Mouse (Mus musculus): Measurements from ENCODE around the gene Lrp1. TPM values are rescaled to one million over a fixed set of nuclear protein-coding genes. Genes with fewer than 3 reads are reported as not detected.

The Lrp1 gene
- polyA plus RNA-seq, 1 experiment, result 404 TPM

DNA sequence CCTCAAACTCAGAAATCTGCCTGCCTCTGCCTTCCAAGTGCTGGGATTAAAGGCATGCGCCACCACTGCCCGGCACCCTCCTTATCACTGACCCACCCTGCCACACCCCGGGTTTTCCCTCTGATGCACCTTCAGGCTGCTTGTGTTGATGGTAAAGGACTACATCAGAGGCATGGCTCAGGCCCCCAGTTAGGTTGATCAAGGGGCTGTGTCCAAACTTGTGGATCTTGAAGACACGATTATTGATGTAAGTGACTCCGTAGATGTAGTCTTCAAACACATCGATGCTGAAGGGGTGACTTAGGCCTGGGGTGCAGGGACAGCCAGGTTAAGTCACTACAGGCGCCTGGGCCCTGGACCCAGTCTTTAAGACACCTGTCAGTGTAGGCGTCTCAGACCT is 79.4 kb downstream of the Lrp1 start:
- WGBS, result 98% methylated on average over 8 of the region's 8 CpGs
- TF ChIP-seq CTCF (IDR thresholded peaks at IDR 0.05; ENCODE audit: insufficient read depth, low read depth, low read length) (no peak), POLR2A (IDR thresholded peaks at IDR 0.05; ENCODE audit: insufficient read depth, low read depth, low read length) (no peak)
- peaks cover 5% of the 10 kb centered on the region; the same call in 1 of the 2 replicates for H3K4me1 ChIP-seq (ENCODE audit: control insufficient read depth, insufficient read depth, low read length)

DNA sequence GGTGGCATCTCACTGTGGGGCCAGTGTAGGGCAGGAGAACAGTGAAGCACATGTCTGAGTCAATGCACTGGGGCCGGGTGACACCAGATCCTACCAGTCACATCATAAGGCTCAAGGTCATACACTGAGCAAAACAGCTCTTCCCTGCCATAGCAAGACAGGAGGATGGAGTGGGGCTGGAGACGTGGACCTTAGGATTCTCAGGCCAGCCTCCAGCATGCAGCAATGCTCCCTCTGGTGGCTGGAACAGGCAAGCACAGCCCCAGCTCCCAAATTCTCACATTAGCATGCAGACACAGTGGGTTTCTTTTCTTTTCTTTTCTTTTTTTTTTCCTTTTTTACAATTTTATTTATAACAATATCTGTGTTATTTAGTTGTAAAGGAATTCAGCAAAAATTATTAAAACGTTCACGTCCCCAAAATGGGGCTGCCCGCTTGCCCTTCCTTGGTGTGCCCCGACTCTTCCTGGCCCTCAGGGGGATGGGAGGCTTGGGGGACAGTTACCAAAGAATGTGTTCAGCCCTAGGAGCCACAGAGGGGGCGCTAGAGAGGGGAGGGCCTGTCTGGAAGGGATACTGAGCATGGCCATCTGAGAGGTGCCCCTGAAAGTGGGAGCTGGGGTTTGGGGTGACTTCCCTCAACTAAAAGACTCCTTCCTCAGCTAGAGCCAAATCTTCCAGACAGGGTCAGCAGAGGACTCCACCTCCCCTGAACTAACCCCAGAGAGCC is 82.9 kb downstream of the Lrp1 start:
- H3K27ac ChIP-seq (ENCODE audit: insufficient read depth, low read depth, low read length), result no peak overlapping the region
- 25% methylated on average over 7 of the region's 7 CpGs for WGBS

More for the DNA sequence above, 79.4 kb downstream of the Lrp1 start:
- H3K4me3 ChIP-seq (ENCODE audit: insufficient read depth, low read depth, low read length), result no peak overlapping the region
- no peak overlapping the region for H3K27ac ChIP-seq (ENCODE audit: insufficient read depth, low read depth, low read length)

DNA sequence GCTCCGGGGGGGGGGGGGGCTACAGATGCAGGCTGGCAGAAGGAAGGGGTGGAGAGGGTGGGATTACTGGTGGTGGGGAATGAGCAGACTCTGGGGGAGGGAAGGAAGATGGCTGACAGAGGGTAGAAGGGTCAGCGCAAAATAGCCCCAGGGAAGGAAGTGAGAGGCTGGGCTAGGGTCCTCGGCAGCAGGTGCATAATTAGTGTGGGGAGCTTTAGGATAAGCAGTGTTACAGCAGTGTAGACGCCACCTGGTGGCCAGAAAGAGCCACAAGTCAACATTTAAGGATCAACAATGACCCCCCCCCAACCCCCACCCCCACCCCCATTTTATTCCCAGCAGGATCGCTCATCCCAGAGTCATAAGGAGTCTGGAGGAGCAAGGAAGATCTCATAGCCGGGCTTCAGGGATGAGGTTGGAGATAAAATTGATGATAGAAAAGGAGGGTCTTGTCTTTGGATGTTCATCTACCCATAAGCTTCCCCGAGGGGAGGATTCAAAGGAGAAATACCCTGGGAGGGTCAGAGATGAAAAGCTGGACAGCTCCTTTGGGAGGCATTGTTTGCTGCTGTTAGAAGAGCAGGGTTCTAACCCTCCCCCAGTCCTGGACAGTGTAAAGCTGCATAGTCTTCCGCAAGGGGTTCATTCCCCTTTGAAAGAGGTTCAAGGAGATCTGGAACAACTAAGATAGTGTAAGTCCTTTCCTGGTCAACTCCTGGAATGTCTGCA is 84.2 kb downstream of the Lrp1 start:
- Histone ChIP-seq H3K4me3 (ENCODE audit: insufficient read depth, low read depth, low read length) (no peak overlapping the region), H3K27ac (ENCODE audit: insufficient read depth, low read depth, low read length) (no peak overlapping the region), H3K4me1 (ENCODE audit: control insufficient read depth, insufficient read depth, low read length) (peaks cover 27% of the 10 kb centered on the region)
- TF ChIP-seq POLR2A (IDR thresholded peaks at IDR 0.05; ENCODE audit: insufficient read depth, low read depth, low read length) (no peak), CTCF (IDR thresholded peaks at IDR 0.05; ENCODE audit: insufficient read depth, low read depth, low read length) (no peak)
- 13% methylated on average over 8 of the region's 8 CpGs for WGBS

More for the DNA sequence above, 82.9 kb downstream of the Lrp1 start:
- Histone ChIP-seq H3K4me1 (ENCODE audit: control insufficient read depth, insufficient read depth, low read length) (peaks cover 24% of the 10 kb centered on the region), H3K4me3 (ENCODE audit: insufficient read depth, low read depth, low read length) (no peak overlapping the region)
- peak; percentile 86 for TF ChIP-seq CTCF (IDR thresholded peaks at IDR 0.05; ENCODE audit: insufficient read depth, low read depth, low read length)
- TF ChIP-seq POLR2A (IDR thresholded peaks at IDR 0.05; ENCODE audit: insufficient read depth, low read depth, low read length), result no peak

DNA sequence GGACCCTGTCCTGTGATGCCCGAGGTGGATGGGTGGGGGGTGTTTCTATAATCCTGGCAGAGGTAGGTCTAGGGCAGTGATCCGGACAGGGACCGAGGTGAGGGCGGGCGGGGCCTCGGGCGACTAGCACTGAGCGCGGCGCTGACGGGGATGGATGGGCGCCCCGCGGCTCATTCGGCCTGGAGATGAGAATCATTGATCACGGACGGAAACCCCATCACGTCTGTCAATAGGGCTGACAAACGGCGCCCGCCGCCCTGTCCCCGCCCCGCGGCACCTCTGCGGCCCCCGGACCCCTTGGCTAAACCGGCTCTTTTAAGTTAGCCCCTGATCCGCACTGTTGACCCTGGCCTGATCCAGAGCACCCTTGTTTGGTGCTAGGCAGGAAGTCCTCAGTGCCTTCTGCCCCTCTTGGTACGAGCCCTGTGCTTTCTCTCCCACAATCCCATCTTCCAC is 86.0 kb downstream of the Lrp1 start:
- H3K27ac ChIP-seq (ENCODE audit: insufficient read depth, low read depth, low read length), result no peak overlapping the region
- WGBS, result 5% methylated on average over 30 of the region's 30 CpGs
- H3K4me1 ChIP-seq (ENCODE audit: control insufficient read depth, insufficient read depth, low read length), result peaks cover 27% of the 10 kb centered on the region
- peak overlapping the region; percentile 36; the same call in 1 of the 2 replicates for H3K4me3 ChIP-seq (ENCODE audit: insufficient read depth, low read depth, low read length)
- TF ChIP-seq POLR2A (IDR thresholded peaks at IDR 0.05; ENCODE audit: insufficient read depth, low read depth, low read length) (no peak), CTCF (IDR thresholded peaks at IDR 0.05; ENCODE audit: insufficient read depth, low read depth, low read length) (no peak)

GRCm38 (mm10) chr10:127534036-127534928 is 86.7 kb downstream of the Lrp1 start, which contains the start of gene Nxph4:
Gene Nxph4 (minus strand): TSS chr10:127534559.
- no peak for TF ChIP-seq CTCF (IDR thresholded peaks at IDR 0.05; ENCODE audit: insufficient read depth, low read depth, low read length)
- TF ChIP-seq POLR2A (IDR thresholded peaks at IDR 0.05; ENCODE audit: insufficient read depth, low read depth, low read length), result no peak
- no peak within 1 kb of the TSS for H3K27ac ChIP-seq (ENCODE audit: insufficient read depth, low read depth, low read length)
- peak within 1 kb of the TSS; percentile 51 for H3K4me3 ChIP-seq (ENCODE audit: insufficient read depth, low read depth, low read length)
- 2% methylated on average over 65 of the region's 78 CpGs for WGBS
- peaks cover 32% of the 10 kb centered on the region for H3K4me1 ChIP-seq (ENCODE audit: control insufficient read depth, insufficient read depth, low read length)

DNA sequence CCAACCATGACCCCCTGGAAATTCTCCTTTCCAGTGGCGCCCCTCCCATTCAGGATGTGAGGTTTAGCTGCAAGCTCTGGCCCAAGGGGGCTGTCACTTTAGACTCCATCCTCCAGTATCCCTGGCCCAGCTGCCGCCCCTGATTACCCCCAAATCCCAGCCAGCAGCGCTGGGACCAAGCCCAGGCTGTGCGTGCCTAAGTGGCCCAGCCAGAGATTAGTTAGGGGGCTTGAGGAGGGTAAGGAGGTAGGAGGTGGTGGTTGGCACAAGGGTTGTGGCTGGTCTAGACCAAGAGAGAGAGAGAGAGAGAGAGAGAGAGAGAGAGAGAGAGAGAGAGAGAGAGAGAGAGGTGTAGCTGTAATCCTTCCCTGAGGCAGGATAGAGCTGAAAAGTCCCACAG is 89.4 kb downstream of the Lrp1 start:
- H3K27ac ChIP-seq (ENCODE audit: insufficient read depth, low read depth, low read length), result no peak overlapping the region
- H3K4me1 ChIP-seq (ENCODE audit: control insufficient read depth, insufficient read depth, low read length), result peaks cover 43% of the 10 kb centered on the region
- TF ChIP-seq POLR2A (IDR thresholded peaks at IDR 0.05; ENCODE audit: insufficient read depth, low read depth, low read length) (no peak), CTCF (IDR thresholded peaks at IDR 0.05; ENCODE audit: insufficient read depth, low read depth, low read length) (no peak)
- no peak overlapping the region for H3K4me3 ChIP-seq (ENCODE audit: insufficient read depth, low read depth, low read length)
- WGBS, result 45% methylated on average over 4 of the region's 4 CpGs

GRCm38 (mm10) chr10:127530945-127531344 is 90.0 kb downstream of the Lrp1 start:
- WGBS, result 14% methylated on average over 25 of the region's 25 CpGs
- Histone ChIP-seq H3K4me3 (ENCODE audit: insufficient read depth, low read depth, low read length) (no peak overlapping the region), H3K27ac (ENCODE audit: insufficient read depth, low read depth, low read length) (no peak overlapping the region), H3K4me1 (ENCODE audit: control insufficient read depth, insufficient read depth, low read length) (peaks cover 46% of the 10 kb centered on the region)
- no peak for TF ChIP-seq CTCF (IDR thresholded peaks at IDR 0.05; ENCODE audit: insufficient read depth, low read depth, low read length)
- TF ChIP-seq POLR2A (IDR thresholded peaks at IDR 0.05; ENCODE audit: insufficient read depth, low read depth, low read length), result no peak

DNA sequence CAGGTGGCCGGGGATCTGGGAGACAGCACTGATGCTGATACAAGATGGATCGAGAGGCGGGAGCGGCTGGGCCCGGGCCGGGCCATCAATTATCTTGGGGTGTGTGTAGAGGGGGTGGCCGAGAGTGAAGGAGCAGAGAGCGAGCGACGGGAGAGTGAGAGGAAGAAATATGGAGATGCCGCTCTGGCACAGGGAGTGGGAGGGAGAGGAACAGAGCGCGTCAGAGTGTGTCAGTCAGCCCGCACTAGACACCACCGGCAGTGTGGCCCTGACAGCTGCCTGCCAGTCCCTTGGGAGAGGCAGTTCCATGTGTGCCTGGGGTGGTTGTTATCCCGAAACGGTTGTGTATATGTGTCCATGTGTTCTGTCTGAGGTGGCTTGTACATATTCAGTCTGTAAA is 93.5 kb downstream of the Lrp1 start:
- no peak overlapping the region for H3K4me3 ChIP-seq (ENCODE audit: insufficient read depth, low read depth, low read length)
- WGBS, result 49% methylated on average over 17 of the region's 17 CpGs
- no peak overlapping the region for H3K27ac ChIP-seq (ENCODE audit: insufficient read depth, low read depth, low read length)
- TF ChIP-seq CTCF (IDR thresholded peaks at IDR 0.05; ENCODE audit: insufficient read depth, low read depth, low read length) (no peak), POLR2A (IDR thresholded peaks at IDR 0.05; ENCODE audit: insufficient read depth, low read depth, low read length) (no peak)
- H3K4me1 ChIP-seq (ENCODE audit: control insufficient read depth, insufficient read depth, low read length), result peaks cover 44% of the 10 kb centered on the region
